ENCODE assay signal across 9 mouse cellular contexts in genomic region chr19:46147511-46148371, GRCm38 (mm10). TPM values are rescaled to one million over a fixed set of nuclear protein-coding genes. Genes with fewer than 3 reads are reported as not detected.
DNase-seq lines count a peak whose midpoint lies in the region; ATAC-seq and TF ChIP-seq lines count a peak whose summit lies in the region.
"Had no signal": no experiment of that assay in that cellular context is flagged by ENCODE, and none has a peak within 500 bp of the region (broad histone marks: within the 10 kb centered on the region; RNA-seq: fewer than 3 reads in every experiment).

Pitx3 (minus strand) TSS chr19:46148326.

- no peak for TF ChIP-seq CTCF in cerebellum, adult 2 months (IDR thresholded peaks at IDR 0.05; ENCODE audit: borderline replicate concordance, insufficient read depth, low read depth, low read length)
- TF ChIP-seq CTCF in lung, postnatal 0 days (IDR thresholded peaks at IDR 0.05) = no peak

- H3K27ac ChIP-seq in cerebellum, adult 2 months (ENCODE audit: insufficient read depth, low read length) = no peak within 1 kb of the TSS
- no peak within 1 kb of the TSS for H3K27ac ChIP-seq in intestine, embryonic 15.5 days
- H3K27ac ChIP-seq in lung, postnatal 0 days (ENCODE audit: low read length) = no peak within 1 kb of the TSS
- no peak within 1 kb of the TSS for H3K27ac ChIP-seq in stomach, embryonic 15.5 days

- no peaks in the 10 kb centered on the region for H3K36me3 ChIP-seq in intestine, embryonic 15.5 days
- H3K36me3 ChIP-seq in lung, postnatal 0 days (ENCODE audit: insufficient read depth, low read length) = no peaks in the 10 kb centered on the region
- no peaks in the 10 kb centered on the region for H3K36me3 ChIP-seq in stomach, embryonic 15.5 days

- H3K9ac ChIP-seq in intestine, embryonic 15.5 days = peak within 1 kb of the TSS; percentile 20; the same call in 1 of the 2 replicates
- H3K9ac ChIP-seq in lung, postnatal 0 days (replicated peaks; ENCODE audit: low read depth) = 0 out of 2 replicates have a peak within 1 kb of the TSS, but pooled peaks have one; percentile 5
- H3K9ac ChIP-seq in stomach, embryonic 15.5 days = no peak within 1 kb of the TSS

- no peaks in the 10 kb centered on the region; the same call in 1 of the 2 replicates for H3K27me3 ChIP-seq in cerebellum, adult 2 months (ENCODE audit: control insufficient read depth, insufficient read depth, low read length)
- H3K27me3 ChIP-seq in intestine, embryonic 15.5 days (replicated peaks) = peaks cover 69% of the 10 kb centered on the region
- peaks cover 20% of the 10 kb centered on the region; the same call in 1 of the 2 replicates for H3K27me3 ChIP-seq in lung, postnatal 0 days (replicated peaks; ENCODE audit: insufficient read depth, low read length)
- H3K27me3 ChIP-seq in stomach, embryonic 15.5 days (replicated peaks) = peaks cover 71% of the 10 kb centered on the region

- H3K9me3 ChIP-seq in intestine, embryonic 15.5 days = no peaks in the 10 kb centered on the region
- H3K9me3 ChIP-seq in lung, postnatal 0 days (ENCODE audit: low read length) = no peaks in the 10 kb centered on the region
- no peaks in the 10 kb centered on the region for H3K9me3 ChIP-seq in stomach, embryonic 15.5 days

- DNase-seq in cerebellum, adult 2 months = peak in 1 of 2 experiments; percentile 35
- DNase-seq in cerebellum, adult 9-10 months = no peak
- DNase-seq in adrenal gland, postnatal 36 days = peak; percentile 40 to 44
- peak; percentile 65 for DNase-seq in gastrocnemius, postnatal 14 days
- DNase-seq in lung, postnatal 0 days (ENCODE audit: low spot score) = peak; percentile 49

- peak within 1 kb of the TSS; percentile 29 for H3K4me3 ChIP-seq in cerebellum, adult 2 months (replicated peaks; ENCODE audit: insufficient read depth, low read depth, low read length)
- peak within 1 kb of the TSS; percentile 59 for H3K4me3 ChIP-seq in intestine, embryonic 15.5 days (replicated peaks)
- H3K4me3 ChIP-seq in lung, postnatal 0 days (ENCODE audit: low read depth, low read length) = peak within 1 kb of the TSS; percentile 61
- H3K4me3 ChIP-seq in stomach, embryonic 15.5 days (replicated peaks) = peak within 1 kb of the TSS; percentile 57

- peaks cover 4% of the 10 kb centered on the region; the same call in 1 of the 2 replicates for H3K4me1 ChIP-seq in cerebellum, adult 2 months (ENCODE audit: control insufficient read depth, insufficient read depth, low read length)
- H3K4me1 ChIP-seq in intestine, embryonic 15.5 days (replicated peaks) = peaks cover 17% of the 10 kb centered on the region
- H3K4me1 ChIP-seq in lung, postnatal 0 days (ENCODE audit: insufficient read depth, low read depth, low read length) = peaks cover 14% of the 10 kb centered on the region; the same call in 1 of the 2 replicates
- peaks cover 21% of the 10 kb centered on the region for H3K4me1 ChIP-seq in stomach, embryonic 15.5 days

- ATAC-seq in intestine, embryonic 15.5 days = no peak
- ATAC-seq in lung, postnatal 0 days = 0 out of 2 replicates have a peak, but pooled peaks have one; percentile 0
- ATAC-seq in stomach, embryonic 15.5 days (ENCODE audit: insufficient read depth, low FRiP score, low read depth) = no peak; the same call in 1 of the 2 replicates
- ATAC-seq in frontal cortex, adult (ENCODE audit: low TSS enrichment) = no peak

- TF ChIP-seq POLR2A in cerebellum, adult 2 months (IDR thresholded peaks at IDR 0.05; ENCODE audit: borderline replicate concordance, insufficient read depth, low read length) = no peak

- intact Hi-C loops in gastrocnemius, postnatal 14 days (cut with DNase I; ENCODE audit: low total_unique reads) = no loop called here

- 2% methylated on average over 47 of the region's 47 CpGs for WGBS in cerebellum, adult 2 months
- 2% methylated on average over 42 of the region's 47 CpGs for WGBS in intestine, embryonic 15.5 days
- WGBS in lung, postnatal 0 days = under 1% methylated on average over 47 of the region's 47 CpGs
- WGBS in stomach, embryonic 15.5 days = 2% methylated on average over 47 of the region's 47 CpGs

- H3K4me2 ChIP-seq in intestine, embryonic 15.5 days (replicated peaks) = peak within 1 kb of the TSS; percentile 99
- peak within 1 kb of the TSS; percentile 95 for H3K4me2 ChIP-seq in lung, postnatal 0 days (replicated peaks; ENCODE audit: low read depth, low read length)
- H3K4me2 ChIP-seq in stomach, embryonic 15.5 days = peak within 1 kb of the TSS; percentile 95

- TF ChIP-seq EP300 in lung, postnatal 0 days (IDR thresholded peaks at IDR 0.05) = no peak

RNA-seq across cellular contexts. Expression of gene Pitx3, which starts in this region (rescaled TPM):
- polyA plus RNA-seq in cerebellum, adult 2 months (2012; rRNA removed) = 0.14 and 0.31 TPM in 2 replicates
- total RNA-seq in adrenal gland, postnatal 36 days (2021) = under 1 TPM in 1 of 2 experiments, not detected in 1; 0.26 TPM
- total RNA-seq in gastrocnemius, postnatal 14 days (2021) = 10 to 100 TPM; 12.9 to 21.9 TPM
- not detected in 2 replicates for polyA plus RNA-seq in intestine, embryonic 15.5 days (2015; fragmentation: Nextera tagmentation; extraction: Ambion mirVana)
- polyA plus RNA-seq in lung, postnatal 0 days (2015; fragmentation: Nextera tagmentation; extraction: Ambion mirVana) = not detected in 2 replicates
- 0.15 TPM in 1 of 2 replicates, not detected in the other for polyA plus RNA-seq in stomach, embryonic 15.5 days (2015; fragmentation: Nextera tagmentation; extraction: Ambion mirVana)
- total RNA-seq: hematopoietic stem cell, adult 5-6 weeks had no signal

Comparison
In these comparisons a context has a peak if more than half of its experiments do, and no peak if none do; other contexts are left out.
1. RNA of gene Pitx3 (total RNA-seq): 12.9 to 21.9 TPM in gastrocnemius, postnatal 14 days; 0.26 TPM in adrenal gland, postnatal 36 days; every median in the first group is over 10 times any median in the second.
2. Peak in DNase-seq in adrenal gland, postnatal 36 days; RNA of the gene not detected or under 1 TPM.
3. Peak in DNase-seq, ATAC-seq, H3K4me3 ChIP-seq, H3K9ac ChIP-seq and H3K4me2 ChIP-seq in lung, postnatal 0 days; RNA of the gene not detected or under 1 TPM.
4. Peak in every context shown above with its lines, with median percentiles within 50 percentile points of each other: H3K4me3 ChIP-seq and H3K4me2 ChIP-seq.